Mouse (Mus musculus) effector memory CD4-positive, alpha-beta T cell, adult 5 months (primary cell): ENCODE results near the gene Gm7579. TPM values are rescaled to one million over a fixed set of nuclear protein-coding genes. Genes with fewer than 3 reads are reported as not detected.

Experiments used
- polyA plus RNA-seq: library from polyadenylated mRNA; unstranded; fragments of 100-300 nt; shearing (Covaris generic); gene quantifications from one replicate; pipeline ENCODE4 v1.2.1, GENCODE M21; 2017

Gene Gm7579
- polyA plus RNA-seq = not detected

GRCm38 (mm10) chr7:142211559-142211958, at the start of gene Gm7579:
Gene Gm7579 (plus strand): TSS chr7:142211859.

GRCm38 (mm10) chr7:142165639-142166038, 46.0 kb upstream of the Gm7579 start, which contains the start of gene Gm4553:
Gene Gm4553 (minus strand): TSS chr7:142165739.

GRCm38 (mm10) chr7:142175905-142176304, 35.8 kb upstream of the Gm7579 start, which contains the start of gene Krtap5-2:
Gene Krtap5-2 (minus strand): TSS chr7:142176005.

GRCm38 (mm10) chr7:142190289-142190688, 21.4 kb upstream of the Gm7579 start, which contains the start of gene Gm10153:
Gene Gm10153 (minus strand): TSS chr7:142190389.

GRCm38 (mm10) chr7:142201064-142201463, 10.6 kb upstream of the Gm7579 start, which contains the start of gene Krtap5-3:
Gene Krtap5-3 (plus strand): TSS chr7:142201364.

GRCm38 (mm10) chr7:142229871-142230270, 18.2 kb downstream of the Gm7579 start, which contains the start of gene Krtap5-5:
Gene Krtap5-5 (minus strand): TSS chr7:142229971.

GRCm38 (mm10) chr7:142240978-142241377, 29.3 kb downstream of the Gm7579 start, which contains the start of gene Gm40460:
Gene Gm40460 (minus strand): TSS chr7:142241078.

GRCm38 (mm10) chr7:142258254-142258653, 46.6 kb downstream of the Gm7579 start, which contains the start of gene Gm2431:
Gene Gm2431 (minus strand): TSS chr7:142258354.

Other genes starting within 250 kb of the Gm7579 start
- gene Mob2, start 150.8 kb upstream of the Gm7579 start, polyA plus RNA-seq = 122 TPM
- 37.7 TPM for gene Dusp8, start 116.0 kb upstream of the Gm7579 start, polyA plus RNA-seq
- not detected for gene Gm45618, start 91.1 kb upstream of the Gm7579 start, polyA plus RNA-seq
- gene Gm39115, start 75.8 kb upstream of the Gm7579 start, polyA plus RNA-seq = not detected
- not detected for gene Gm45337, start 67.3 kb upstream of the Gm7579 start, polyA plus RNA-seq
- gene Gm29735, start 54.7 kb upstream of the Gm7579 start, polyA plus RNA-seq = not detected
- not detected for gene Gm4553, start 46.1 kb upstream of the Gm7579 start, polyA plus RNA-seq
- gene Krtap5-2, start 35.9 kb upstream of the Gm7579 start, polyA plus RNA-seq = not detected
- not detected for gene Gm10153, start 21.5 kb upstream of the Gm7579 start, polyA plus RNA-seq
- gene Krtap5-3, start 10.5 kb upstream of the Gm7579 start, polyA plus RNA-seq = not detected
- not detected for gene Krtap5-5, start 18.1 kb downstream of the Gm7579 start, polyA plus RNA-seq
- gene Gm40460, start 29.2 kb downstream of the Gm7579 start, polyA plus RNA-seq = not detected
- gene Gm2431, start 46.5 kb downstream of the Gm7579 start, polyA plus RNA-seq = not detected
- not detected for gene Gm4559, start 62.5 kb downstream of the Gm7579 start, polyA plus RNA-seq
- gene Krtap5-1, start 85.3 kb downstream of the Gm7579 start, polyA plus RNA-seq = not detected
- not detected for gene Krtap5-4, start 91.7 kb downstream of the Gm7579 start, polyA plus RNA-seq
- gene Ifitm10, start 161.9 kb downstream of the Gm7579 start, polyA plus RNA-seq = 24.4 TPM
- gene Gm49369, start 170.8 kb downstream of the Gm7579 start, polyA plus RNA-seq = 12.8 TPM
- 304 TPM for gene Ctsd, start 176.2 kb downstream of the Gm7579 start, polyA plus RNA-seq
- gene Syt8, start 223.0 kb downstream of the Gm7579 start, polyA plus RNA-seq = not detected
- not detected for gene Tnni2, start 229.9 kb downstream of the Gm7579 start, polyA plus RNA-seq
- 942 TPM for gene Lsp1, start 248.9 kb downstream of the Gm7579 start, polyA plus RNA-seq